Mouse (Mus musculus): ENCODE data around the gene Yif1b.
"Not testable (repeated sequence)": the region's sequence is repeated elsewhere in the genome, so short reads cannot be mapped to it uniquely, and the experiment has no call there.

The Yif1b gene

GRCm38 (mm10) chr7:29238019-29238967 lies at the start of gene Yif1b:
Gene Yif1b, plus strand, starts transcription at chr7:29238329.
- peak; percentile 99 for DNase-seq (ENCODE audit: low read depth)

DNA sequence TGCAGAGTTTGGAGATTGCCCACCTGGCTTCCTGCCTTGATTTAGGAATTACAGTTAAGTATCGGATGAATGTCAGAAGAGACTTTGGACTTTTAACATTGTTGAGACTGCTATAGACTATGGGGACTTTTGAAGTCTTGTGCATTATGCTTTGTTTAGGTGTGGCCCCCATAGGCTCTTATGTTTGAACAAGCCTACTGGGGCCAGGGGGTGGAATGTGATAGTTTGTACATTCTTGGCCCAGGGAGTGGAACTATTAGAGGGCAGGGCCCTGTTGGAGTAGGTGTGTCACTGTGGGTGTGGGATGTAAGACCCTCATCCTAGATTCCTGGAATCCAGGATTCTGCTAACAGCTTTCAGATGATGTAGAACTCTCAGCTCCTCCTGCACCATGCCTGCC lies 43.9 kb upstream of the Yif1b start:
- DNase-seq (ENCODE audit: low read depth) = not testable (repeated sequence)

DNA sequence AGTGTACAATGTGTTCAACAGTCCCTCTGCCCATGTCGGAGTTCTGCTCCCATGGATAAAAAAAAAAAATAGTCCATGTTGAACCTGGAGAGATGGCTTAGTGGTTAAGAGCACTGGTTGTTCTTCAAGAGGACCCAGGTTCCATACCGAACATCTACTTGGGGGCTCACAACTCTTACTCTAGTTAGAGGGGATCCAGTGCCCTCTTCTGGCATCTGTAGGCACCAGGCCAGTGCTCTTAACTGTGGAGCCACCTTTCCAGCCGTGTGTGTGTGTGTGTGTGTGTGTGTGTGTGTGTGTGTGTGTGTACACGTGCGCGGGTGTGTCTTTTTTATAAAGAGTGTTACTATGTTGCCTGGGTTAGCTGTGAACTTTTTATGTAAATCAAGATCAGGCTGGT lies 35.6 kb upstream of the Yif1b start:
- DNase-seq (ENCODE audit: low read depth) = no peak

DNA sequence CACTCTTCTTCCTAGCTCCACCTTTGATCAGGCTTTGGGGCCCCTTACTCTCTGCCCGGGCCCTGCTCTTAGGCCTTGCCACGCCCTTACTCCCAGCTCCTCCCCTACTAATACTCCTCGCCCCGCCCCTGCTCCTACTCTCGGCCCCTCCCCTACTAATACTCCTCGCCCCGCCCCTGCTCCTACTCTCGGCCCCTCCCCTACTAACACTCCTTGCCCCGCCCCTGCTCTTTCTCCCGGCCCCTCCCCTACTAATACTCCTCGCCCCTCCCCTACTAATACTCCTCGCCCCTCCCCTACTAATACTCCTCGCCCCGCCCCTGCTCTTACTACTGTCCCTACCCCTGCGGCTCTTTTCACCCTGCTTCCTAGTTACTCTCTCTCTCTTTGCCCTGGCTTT lies 27.1 kb upstream of the Yif1b start:
- DNase-seq (ENCODE audit: low read depth) = not testable (repeated sequence)

DNA sequence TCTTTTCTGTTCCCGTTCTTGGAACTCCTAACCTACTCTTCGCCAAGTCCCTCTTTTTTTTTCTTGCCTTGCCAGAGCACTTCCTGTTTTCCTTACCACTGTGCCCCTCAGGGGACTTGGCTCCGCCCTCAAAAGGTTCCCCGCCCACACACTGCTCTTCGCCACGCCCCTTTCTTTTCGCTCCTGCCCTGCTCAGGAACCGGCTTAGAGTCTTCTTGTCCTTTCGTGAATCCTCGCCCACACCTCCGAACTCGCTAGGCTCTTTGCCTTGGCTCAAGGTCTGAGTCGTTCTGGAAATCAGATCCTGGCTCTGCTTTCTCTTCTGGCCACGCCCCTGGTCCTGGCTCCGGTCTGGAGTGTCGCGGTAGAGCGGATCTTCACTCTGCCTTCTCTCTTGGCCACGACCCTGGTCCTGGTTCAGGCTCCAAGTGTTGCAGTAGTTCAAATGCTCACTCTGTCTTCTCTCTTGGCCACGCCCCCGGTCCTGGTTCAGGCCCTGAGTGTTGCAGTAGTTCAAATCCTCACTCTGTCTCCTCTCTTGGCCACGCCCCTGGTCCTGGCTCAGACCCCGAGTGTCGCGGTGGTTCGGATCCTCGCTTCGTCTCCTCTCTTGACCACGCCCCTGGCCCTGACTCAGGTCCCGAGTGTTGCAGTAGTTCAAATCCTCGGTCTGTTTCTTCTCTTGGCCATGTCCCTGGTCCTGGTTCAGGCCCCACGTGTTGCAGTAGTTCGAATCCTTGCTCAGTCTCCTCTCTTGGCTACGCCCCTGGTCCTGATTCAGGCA lies 26.5 kb upstream of the Yif1b start:
- DNase-seq (ENCODE audit: low read depth) = peak; percentile 93

DNA sequence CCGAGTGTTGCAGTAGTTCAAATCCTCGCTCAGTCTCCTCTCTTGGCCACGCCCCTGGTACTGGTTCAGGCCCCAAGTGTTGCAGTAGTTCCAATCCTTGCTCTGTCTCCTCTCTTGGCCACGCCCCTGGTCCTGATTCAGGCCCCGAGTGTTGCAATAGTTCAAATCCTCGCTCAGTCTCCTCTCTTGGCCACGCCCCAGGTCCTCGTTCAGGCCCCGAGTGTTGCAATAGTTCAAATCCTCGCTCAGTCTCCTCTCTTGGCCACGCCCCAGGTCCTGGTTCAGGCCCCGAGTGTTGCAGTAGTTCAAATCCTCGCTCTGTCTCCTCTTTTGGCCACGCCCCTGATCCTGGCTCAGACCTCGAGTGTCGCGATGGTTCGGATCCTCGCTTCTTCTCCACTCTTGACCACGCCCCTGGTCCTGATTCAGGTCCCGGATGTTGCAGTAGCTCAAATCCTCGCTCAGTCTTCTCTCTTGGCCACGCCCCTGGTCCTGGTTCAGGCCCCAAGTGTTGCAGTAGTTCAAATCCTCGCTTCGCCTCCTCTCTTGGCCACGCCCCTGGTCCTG lies 25.8 kb upstream of the Yif1b start:
- peak; percentile 36 for DNase-seq (ENCODE audit: low read depth)

GRCm38 (mm10) chr7:29212775-29213560 lies 25.2 kb upstream of the Yif1b start:
- not testable (repeated sequence) for DNase-seq (ENCODE audit: low read depth)

DNA sequence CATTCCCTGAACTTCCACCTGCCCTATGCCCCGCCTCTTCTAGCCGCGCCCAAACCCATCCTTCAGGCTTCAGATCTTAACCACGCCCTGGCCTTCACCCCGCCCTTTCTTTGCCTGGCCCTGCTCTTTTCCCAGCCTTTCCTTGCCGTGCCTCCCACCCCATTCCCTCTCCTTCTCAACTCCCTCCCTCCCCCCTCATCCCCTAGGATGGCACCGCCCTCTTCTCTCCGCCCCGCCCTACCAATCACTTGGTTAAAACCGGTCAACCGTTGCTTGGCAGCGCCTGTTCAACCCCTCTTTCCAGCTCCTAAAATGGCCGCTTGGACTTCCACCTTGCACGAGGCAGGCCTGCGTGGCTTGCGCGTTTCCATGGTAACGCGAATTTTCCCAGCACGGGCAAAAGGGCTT lies 24.4 kb upstream of the Yif1b start, which contains the start of gene Catsperg1:
TSS of gene Catsperg1 (minus strand) at position 361 of the 408 bp plus-strand sequence.
- DNase-seq (ENCODE audit: low read depth) = no peak

DNA sequence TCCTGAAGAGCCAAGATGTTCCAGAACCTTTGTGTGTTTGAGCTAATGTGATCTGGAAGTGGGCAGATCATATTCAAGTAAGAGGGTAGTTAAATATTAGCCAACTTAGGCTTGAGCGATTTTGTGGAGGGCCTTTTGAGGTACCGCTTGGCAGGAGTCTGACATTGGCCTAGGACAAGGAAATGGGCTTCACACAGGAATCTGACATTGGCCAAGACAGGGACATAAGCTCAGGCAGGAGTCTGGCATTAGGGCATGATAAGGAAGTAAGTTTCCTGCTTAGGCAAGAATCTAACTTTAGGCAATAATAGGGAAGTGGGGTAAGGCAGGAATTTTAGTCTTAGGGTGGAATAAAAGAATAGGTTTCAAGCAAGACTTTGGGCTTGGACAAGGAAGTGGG lies 23.9 kb upstream of the Yif1b start:
- DNase-seq (ENCODE audit: low read depth) = no peak

DNA sequence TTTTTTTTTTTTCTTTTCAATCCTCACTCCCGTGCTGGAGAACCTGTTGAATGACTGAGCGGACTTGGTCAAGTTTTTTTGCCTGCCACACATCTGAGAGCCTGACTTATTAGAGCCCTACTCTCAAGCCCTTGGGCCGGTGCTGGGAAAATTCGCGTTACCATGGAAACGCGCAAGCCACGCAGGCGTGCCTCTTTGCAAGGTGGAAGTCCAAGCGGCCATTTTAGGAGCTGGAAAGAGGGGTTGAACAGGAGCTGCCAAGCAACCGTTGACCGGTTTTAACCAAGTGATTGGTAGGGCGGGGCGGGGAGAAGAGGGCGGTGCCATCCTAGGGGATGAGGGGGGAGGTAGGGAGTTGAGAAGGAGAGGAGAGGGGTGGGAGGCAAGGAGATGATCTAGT lies 23.3 kb upstream of the Yif1b start:
- DNase-seq (ENCODE audit: low read depth) = no peak

DNA sequence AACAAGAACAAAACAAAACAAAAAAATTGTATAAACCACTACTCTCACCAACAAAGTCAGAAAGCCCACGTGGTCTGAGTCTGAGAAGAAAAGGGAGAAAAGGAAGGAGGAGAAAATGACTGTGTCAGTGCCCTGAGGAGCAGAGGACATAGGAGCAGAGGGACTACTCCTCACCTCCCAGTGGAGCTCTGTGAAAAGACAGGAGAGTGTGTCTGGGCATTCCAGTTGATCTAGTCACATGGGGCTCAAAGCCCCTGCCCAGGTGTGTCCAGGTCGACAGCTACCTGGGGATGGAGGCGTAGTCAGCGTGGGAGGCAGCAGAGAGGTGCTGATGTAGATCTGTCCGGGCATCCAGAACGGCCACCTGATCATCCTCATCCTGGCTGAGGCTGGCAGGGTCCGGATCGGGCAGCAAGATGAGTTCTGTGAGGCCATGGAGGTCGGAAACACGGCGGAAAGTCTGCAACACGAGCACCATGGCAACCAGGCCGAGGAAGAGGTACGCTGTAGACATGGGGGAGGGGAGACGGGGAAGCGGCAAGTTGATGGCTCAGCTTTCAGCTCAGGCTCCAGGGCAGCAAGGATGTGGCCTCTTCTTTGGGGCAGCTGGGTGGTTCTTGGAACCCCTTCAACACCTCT lies 13.3 kb upstream of the Yif1b start:
- DNase-seq (ENCODE audit: low read depth) = no peak

- no peak for DNase-seq (ENCODE audit: low read depth)
These were observed 12.6 kb upstream of the Yif1b start for GRCm38 (mm10) chr7:29225520-29225919.

DNA sequence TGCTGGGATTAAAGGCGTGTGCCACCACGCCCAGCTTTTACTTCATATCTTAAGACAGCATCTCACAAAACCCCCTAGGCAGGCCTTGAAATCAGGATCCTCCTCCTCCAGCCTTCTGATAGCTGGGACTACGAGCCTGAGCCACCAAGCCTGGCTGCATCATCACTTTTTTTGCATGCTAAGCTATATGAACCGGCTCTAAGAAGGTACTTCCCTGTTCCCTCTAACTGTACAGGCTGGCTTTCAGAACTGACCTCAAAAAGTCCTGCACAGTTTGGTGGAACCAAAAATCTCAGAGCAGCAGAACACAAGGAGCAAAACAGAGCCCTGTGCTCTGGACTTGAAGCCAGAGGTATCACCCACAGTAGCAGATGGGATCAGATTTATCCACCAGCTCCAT lies 9.9 kb upstream of the Yif1b start:
- no peak for DNase-seq (ENCODE audit: low read depth)

GRCm38 (mm10) chr7:29230560-29230959 lies 7.6 kb upstream of the Yif1b start:
- DNase-seq (ENCODE audit: low read depth) = no peak

- no peak for DNase-seq (ENCODE audit: low read depth)
These were observed 6.6 kb upstream of the Yif1b start for GRCm38 (mm10) chr7:29231517-29231916.

- DNase-seq (ENCODE audit: low read depth) = no peak
These were observed 5.7 kb upstream of the Yif1b start, which contains the start of gene Kcnk6 for GRCm38 (mm10) chr7:29232247-29233013. Gene Kcnk6, minus strand, starts transcription at chr7:29232515.

GRCm38 (mm10) chr7:29233745-29234144 lies 4.4 kb upstream of the Yif1b start:
- no peak for DNase-seq (ENCODE audit: low read depth)

- no peak for DNase-seq (ENCODE audit: low read depth)
These were observed 3.5 kb upstream of the Yif1b start for GRCm38 (mm10) chr7:29234661-29235060.

DNA sequence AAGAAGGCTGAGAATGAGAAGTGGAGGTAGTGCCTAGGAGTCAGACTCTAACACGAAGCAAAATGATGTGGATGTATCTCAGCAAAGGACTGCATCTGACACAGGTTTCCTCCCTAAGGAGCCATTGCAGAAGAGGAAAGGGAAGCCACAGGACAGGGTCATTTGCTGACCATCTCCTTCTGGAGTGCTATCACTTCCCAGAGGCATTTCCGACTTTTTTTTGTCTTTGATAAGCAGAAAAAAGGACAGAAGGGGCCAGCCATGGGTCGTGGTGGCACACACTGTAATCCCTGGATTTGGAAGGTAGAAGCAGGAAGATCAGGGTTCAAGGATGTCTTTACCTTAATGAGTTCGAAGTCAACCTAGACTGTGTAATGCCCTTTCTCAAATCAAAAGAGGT lies 1.5 kb upstream of the Yif1b start:
- DNase-seq (ENCODE audit: low read depth) = no peak

GRCm38 (mm10) chr7:29237596-29237995 lies 533 bp upstream of the Yif1b start:
- DNase-seq (ENCODE audit: low read depth) = not testable (repeated sequence)
